Mouse (Mus musculus): ENCODE data around the gene Fam90a1a. TPM values are rescaled to one million over a fixed set of nuclear protein-coding genes. Genes with fewer than 3 reads are reported as not detected.
"Not testable (repeated sequence)": the region's sequence is repeated elsewhere in the genome, so short reads cannot be mapped to it uniquely, and the experiment has no call there.

The Fam90a1a gene
- total RNA-seq (2014; rRNA removed; ENCODE audit: low replicate concordance) (not detected in 2 replicates), polyA plus RNA-seq (2015; fragmentation: Nextera tagmentation; extraction: Ambion mirVana) (not detected in 2 replicates)

GRCm38 (mm10) chr8:21958414-21958813 is at the start of gene Fam90a1a:
Fam90a1a (plus strand) TSS chr8:21958714.
- Histone ChIP-seq H3K27me3 (ENCODE audit: control insufficient read depth, insufficient read depth, low read length) (no peaks in the 10 kb centered on the region), H3K4me1 (ENCODE audit: control insufficient read depth, insufficient read depth) (no peaks in the 10 kb centered on the region), H3K4me2 (ENCODE audit: low read depth, low read length) (no peak within 1 kb of the TSS), H3K36me3 (replicated peaks; ENCODE audit: control insufficient read depth, insufficient read depth, low read length) (no peaks in the 10 kb centered on the region), H3K9me3 (replicated peaks; ENCODE audit: control insufficient read depth, low read length) (no peaks in the 10 kb centered on the region), H3K27ac (ENCODE audit: low read depth) (no peak within 1 kb of the TSS), H3K4me3 (ENCODE audit: low read depth, low read length) (no peak within 1 kb of the TSS), H3K9ac (replicated peaks; ENCODE audit: low read depth, low read length) (no peak within 1 kb of the TSS)
- no peak for ATAC-seq (ENCODE audit: insufficient read depth, low read depth)
- DNase-seq (ENCODE audit: low spot score): no peak
- WGBS: 74% methylated on average over 2 of the region's 2 CpGs
- TF ChIP-seq CTCF (IDR thresholded peaks at IDR 0.05; ENCODE audit: low read depth): no peak
- TF ChIP-seq EP300 (IDR thresholded peaks at IDR 0.05; ENCODE audit: low read depth): no peak

GRCm38 (mm10) chr8:21911931-21912330 is 46.6 kb upstream of the Fam90a1a start:
- H3K27ac ChIP-seq (ENCODE audit: low read depth): no peak overlapping the region
- H3K4me2 ChIP-seq (ENCODE audit: low read depth, low read length): no peak overlapping the region
- H3K36me3 ChIP-seq (replicated peaks; ENCODE audit: control insufficient read depth, insufficient read depth, low read length): no peaks in the 10 kb centered on the region
- H3K4me3 ChIP-seq (ENCODE audit: low read depth, low read length): no peak overlapping the region
- WGBS: 16% methylated on average over 1 of the region's 1 CpGs
- no peaks in the 10 kb centered on the region for H3K9me3 ChIP-seq (replicated peaks; ENCODE audit: control insufficient read depth, low read length)
- no peaks in the 10 kb centered on the region for H3K27me3 ChIP-seq (ENCODE audit: control insufficient read depth, insufficient read depth, low read length)
- TF ChIP-seq EP300 (IDR thresholded peaks at IDR 0.05; ENCODE audit: low read depth): no peak
- ATAC-seq (ENCODE audit: insufficient read depth, low read depth) (no peak), DNase-seq (ENCODE audit: low spot score) (no peak)
- no peak overlapping the region for H3K9ac ChIP-seq (replicated peaks; ENCODE audit: low read depth, low read length)
- H3K4me1 ChIP-seq (ENCODE audit: control insufficient read depth, insufficient read depth): no peaks in the 10 kb centered on the region

- H3K4me1 ChIP-seq (ENCODE audit: control insufficient read depth, insufficient read depth): no peaks in the 10 kb centered on the region
- H3K9me3 ChIP-seq (replicated peaks; ENCODE audit: control insufficient read depth, low read length): no peaks in the 10 kb centered on the region
- DNase-seq (ENCODE audit: low spot score) (no peak), ATAC-seq (ENCODE audit: insufficient read depth, low read depth) (no peak)
- H3K4me3 ChIP-seq (ENCODE audit: low read depth, low read length): no peak overlapping the region
- H3K27ac ChIP-seq (ENCODE audit: low read depth): no peak overlapping the region
- no peak overlapping the region for H3K9ac ChIP-seq (replicated peaks; ENCODE audit: low read depth, low read length)
- H3K4me2 ChIP-seq (ENCODE audit: low read depth, low read length): no peak overlapping the region
- no peaks in the 10 kb centered on the region for H3K27me3 ChIP-seq (ENCODE audit: control insufficient read depth, insufficient read depth, low read length)
- no peaks in the 10 kb centered on the region for H3K36me3 ChIP-seq (replicated peaks; ENCODE audit: control insufficient read depth, insufficient read depth, low read length)
- 23% methylated on average over 2 of the region's 2 CpGs for WGBS
- no peak for TF ChIP-seq CTCF (IDR thresholded peaks at IDR 0.05; ENCODE audit: low read depth)
These were observed 46.0 kb upstream of the Fam90a1a start for GRCm38 (mm10) chr8:21912554-21912953.

- Histone ChIP-seq H3K9ac (replicated peaks; ENCODE audit: low read depth, low read length) (no peak overlapping the region), H3K27me3 (ENCODE audit: control insufficient read depth, insufficient read depth, low read length) (no peaks in the 10 kb centered on the region), H3K36me3 (replicated peaks; ENCODE audit: control insufficient read depth, insufficient read depth, low read length) (no peaks in the 10 kb centered on the region), H3K4me3 (ENCODE audit: low read depth, low read length) (no peak overlapping the region), H3K27ac (ENCODE audit: low read depth) (no peak overlapping the region), H3K4me1 (ENCODE audit: control insufficient read depth, insufficient read depth) (no peaks in the 10 kb centered on the region), H3K4me2 (ENCODE audit: low read depth, low read length) (no peak overlapping the region), H3K9me3 (replicated peaks; ENCODE audit: control insufficient read depth, low read length) (no peaks in the 10 kb centered on the region)
- TF ChIP-seq EP300 (IDR thresholded peaks at IDR 0.05; ENCODE audit: low read depth) (no peak), CTCF (IDR thresholded peaks at IDR 0.05; ENCODE audit: low read depth) (no peak)
- DNase-seq (ENCODE audit: low spot score): no peak
- WGBS: 74% methylated on average over 3 of the region's 3 CpGs
- no peak for ATAC-seq (ENCODE audit: insufficient read depth, low read depth)
These were observed 42.9 kb upstream of the Fam90a1a start for GRCm38 (mm10) chr8:21915625-21916024.

GRCm38 (mm10) chr8:21930754-21931153 is 27.8 kb upstream of the Fam90a1a start:
- not testable (repeated sequence) for H3K36me3 ChIP-seq (replicated peaks; ENCODE audit: control insufficient read depth, insufficient read depth, low read length); H3K27me3 ChIP-seq (ENCODE audit: control insufficient read depth, insufficient read depth, low read length); H3K4me3 ChIP-seq (ENCODE audit: low read depth, low read length); ATAC-seq (ENCODE audit: insufficient read depth, low read depth); H3K9me3 ChIP-seq (replicated peaks; ENCODE audit: control insufficient read depth, low read length); H3K27ac ChIP-seq (ENCODE audit: low read depth); H3K4me1 ChIP-seq (ENCODE audit: control insufficient read depth, insufficient read depth); H3K9ac ChIP-seq (replicated peaks; ENCODE audit: low read depth, low read length); DNase-seq (ENCODE audit: low spot score); H3K4me2 ChIP-seq (ENCODE audit: low read depth, low read length)
- 65% methylated on average over 3 of the region's 3 CpGs for WGBS

GRCm38 (mm10) chr8:21932610-21933009 is 25.9 kb upstream of the Fam90a1a start, which contains the start of gene Defb15:
Defb15 (minus strand) TSS chr8:21932710.
- Histone ChIP-seq H3K9ac (replicated peaks; ENCODE audit: low read depth, low read length) (no peak within 1 kb of the TSS), H3K4me2 (ENCODE audit: low read depth, low read length) (no peak within 1 kb of the TSS), H3K36me3 (replicated peaks; ENCODE audit: control insufficient read depth, insufficient read depth, low read length) (no peaks in the 10 kb centered on the region), H3K27me3 (ENCODE audit: control insufficient read depth, insufficient read depth, low read length) (no peaks in the 10 kb centered on the region), H3K4me1 (ENCODE audit: control insufficient read depth, insufficient read depth) (no peaks in the 10 kb centered on the region), H3K9me3 (replicated peaks; ENCODE audit: control insufficient read depth, low read length) (no peaks in the 10 kb centered on the region), H3K4me3 (ENCODE audit: low read depth, low read length) (no peak within 1 kb of the TSS), H3K27ac (ENCODE audit: low read depth) (no peak within 1 kb of the TSS)
- TF ChIP-seq EP300 (IDR thresholded peaks at IDR 0.05; ENCODE audit: low read depth) (no peak), CTCF (IDR thresholded peaks at IDR 0.05; ENCODE audit: low read depth) (no peak)
- ATAC-seq (ENCODE audit: insufficient read depth, low read depth): no peak
- no peak for DNase-seq (ENCODE audit: low spot score)
- WGBS: 84% methylated on average over 6 of the region's 6 CpGs

GRCm38 (mm10) chr8:21938052-21938451 is 20.5 kb upstream of the Fam90a1a start, which contains the start of gene Defb35:
Defb35 (plus strand) TSS chr8:21938352.
- H3K36me3 ChIP-seq (replicated peaks; ENCODE audit: control insufficient read depth, insufficient read depth, low read length); H3K4me2 ChIP-seq (ENCODE audit: low read depth, low read length); DNase-seq (ENCODE audit: low spot score); H3K9me3 ChIP-seq (replicated peaks; ENCODE audit: control insufficient read depth, low read length); H3K27me3 ChIP-seq (ENCODE audit: control insufficient read depth, insufficient read depth, low read length); H3K4me3 ChIP-seq (ENCODE audit: low read depth, low read length); ATAC-seq (ENCODE audit: insufficient read depth, low read depth); H3K4me1 ChIP-seq (ENCODE audit: control insufficient read depth, insufficient read depth); H3K9ac ChIP-seq (replicated peaks; ENCODE audit: low read depth, low read length); H3K27ac ChIP-seq (ENCODE audit: low read depth): not testable (repeated sequence)
- 78% methylated on average over 4 of the region's 4 CpGs for WGBS
